Mouse (Mus musculus): ENCODE measurements around the gene Eya2. TPM values are rescaled to one million over a fixed set of nuclear protein-coding genes. Genes with fewer than 3 reads are reported as not detected.

Eya2 gene
- polyA plus RNA-seq (2014; fragmentation: Illumina TruSeq; extraction: RNeasy Lipid Tissue Mini Kit (QIAGEN cat#74804); ENCODE audit: low read depth, low replicate concordance) = not detected

GRCm38 (mm10) chr2:165594907-165595675 is at the start of gene Eya2:
Gene Eya2, plus strand, starts transcription at chr2:165595032.

Other genes starting within 250 kb of the Eya2 start
- not detected for gene Zfp663, start 226.3 kb upstream of the Eya2 start, polyA plus RNA-seq (2014; fragmentation: Illumina TruSeq; extraction: RNeasy Lipid Tissue Mini Kit (QIAGEN cat#74804); ENCODE audit: low read depth, low replicate concordance)
- gene Zfp334, start 206.8 kb upstream of the Eya2 start, polyA plus RNA-seq (2014; fragmentation: Illumina TruSeq; extraction: RNeasy Lipid Tissue Mini Kit (QIAGEN cat#74804); ENCODE audit: low read depth, low replicate concordance) = 0.48 TPM
- 0.11 TPM for gene Ocstamp, start 194.6 kb upstream of the Eya2 start, polyA plus RNA-seq (2014; fragmentation: Illumina TruSeq; extraction: RNeasy Lipid Tissue Mini Kit (QIAGEN cat#74804); ENCODE audit: low read depth, low replicate concordance)
- 2.1 TPM for gene Slc13a3, start 121.8 kb upstream of the Eya2 start, polyA plus RNA-seq (2014; fragmentation: Illumina TruSeq; extraction: RNeasy Lipid Tissue Mini Kit (QIAGEN cat#74804); ENCODE audit: low read depth, low replicate concordance)
- 2.2 TPM for gene Trp53rka, start 101.7 kb upstream of the Eya2 start, polyA plus RNA-seq (2014; fragmentation: Illumina TruSeq; extraction: RNeasy Lipid Tissue Mini Kit (QIAGEN cat#74804); ENCODE audit: low read depth, low replicate concordance)
- gene Slc2a10, start 91.2 kb upstream of the Eya2 start, polyA plus RNA-seq (2014; fragmentation: Illumina TruSeq; extraction: RNeasy Lipid Tissue Mini Kit (QIAGEN cat#74804); ENCODE audit: low read depth, low replicate concordance) = 0.11 TPM

All from liver, adult 10 weeks (tissue).